Mouse (Mus musculus) embryonic fibroblast, embryonic 13.5 days (primary cell): ENCODE measurements around the gene Rngtt. TPM values are rescaled to one million over a fixed set of nuclear protein-coding genes. Genes with fewer than 3 reads are reported as not detected.
"Not testable (repeated sequence)": the region's sequence is repeated elsewhere in the genome, so short reads cannot be mapped to it uniquely, and the experiment has no call there.

Experiments
- H3K27ac ChIP-seq: 2 replicates; pipeline ENCODE4 v1.5.1; 2012; ENCODE audit warnings: low read length, control low read depth, inconsistent platforms; ENCODE audit not compliant: insufficient read depth
- H3K4me1 ChIP-seq: 2 replicates; pipeline ENCODE4 v1.6.1; 2011; ENCODE audit warnings: low read length; ENCODE audit not compliant: control insufficient read depth, insufficient read depth
- H3K4me3 ChIP-seq: 2 replicates; pipeline ENCODE4 v1.5.1; 2011; ENCODE audit warnings: mild to moderate bottlenecking, control low read depth, low read length; ENCODE audit not compliant: insufficient read depth
- CTCF ChIP-seq: IDR thresholded peaks from 2 replicates; pipeline ENCODE4 v1.5.1; 2011; ENCODE audit warnings: mild to moderate bottlenecking, control low read depth, low read length, moderate library complexity, borderline replicate concordance; ENCODE audit not compliant: insufficient read depth
- POLR2A ChIP-seq: IDR thresholded peaks from 2 replicates; pipeline ENCODE4 v1.6.1; 2011; ENCODE audit warnings: low read depth, mild to moderate bottlenecking, control low read depth, low read length, moderate library complexity
- polyA plus RNA-seq: library from polyadenylated mRNA; stranded (reverse); fragments of >200 nt; gene quantifications from 2 replicates; pipeline ENCODE4 v1.2.4, GENCODE M21; 2011; ENCODE audit warnings: low read depth; ENCODE audit not compliant: missing spikeins, insufficient read length

Rngtt gene
- polyA plus RNA-seq, 1 experiment = 30.7 TPM

DNA sequence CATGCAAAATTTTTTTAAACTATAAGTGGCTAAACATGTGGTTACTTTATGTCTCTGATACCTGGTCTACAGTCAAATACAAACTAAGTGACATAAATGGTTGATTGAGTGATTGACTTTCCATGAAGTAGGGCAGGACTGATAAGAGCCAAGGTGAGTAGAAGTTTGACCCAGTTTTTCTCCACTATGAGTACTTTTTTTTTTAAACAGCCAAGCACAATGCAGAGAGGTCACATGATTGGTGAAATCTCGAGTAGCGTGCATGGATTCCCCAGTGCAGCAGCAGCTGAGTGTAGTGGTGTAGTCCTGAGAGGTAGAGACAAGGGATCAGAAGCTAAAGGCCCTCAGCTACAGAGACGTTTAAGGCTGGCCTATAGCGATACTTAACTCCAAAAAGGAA, 118.7 kb downstream of the Rngtt start:
- H3K27ac ChIP-seq = no peak overlapping the region
- no peaks in the 10 kb centered on the region for H3K4me1 ChIP-seq
- no peak overlapping the region for H3K4me3 ChIP-seq
- TF ChIP-seq CTCF (no peak), POLR2A (no peak)

DNA sequence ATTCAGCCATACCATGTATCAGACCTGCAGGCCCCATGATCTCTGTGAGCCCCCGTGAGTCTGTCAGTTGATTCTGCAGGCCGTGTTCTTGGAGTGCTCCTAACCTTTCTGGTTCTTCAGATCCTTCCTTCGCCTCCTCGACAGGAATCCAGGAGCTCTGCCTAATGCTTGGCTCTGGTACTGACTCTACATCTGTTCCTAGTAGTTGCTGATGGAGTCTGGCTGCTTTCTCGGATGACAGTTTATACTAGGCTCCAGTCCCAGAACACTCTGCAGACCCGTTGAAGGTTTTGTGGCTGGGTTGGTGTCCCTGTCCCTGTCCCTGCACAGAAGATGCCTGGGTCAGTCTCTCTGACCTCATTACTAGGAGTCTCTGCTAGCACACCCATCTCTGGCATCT, 131.8 kb downstream of the Rngtt start:
- Histone ChIP-seq H3K4me3 (no peak overlapping the region), H3K4me1 (peaks cover 3% of the 10 kb centered on the region), H3K27ac (no peak overlapping the region)
- TF ChIP-seq POLR2A (no peak), CTCF (no peak)

DNA sequence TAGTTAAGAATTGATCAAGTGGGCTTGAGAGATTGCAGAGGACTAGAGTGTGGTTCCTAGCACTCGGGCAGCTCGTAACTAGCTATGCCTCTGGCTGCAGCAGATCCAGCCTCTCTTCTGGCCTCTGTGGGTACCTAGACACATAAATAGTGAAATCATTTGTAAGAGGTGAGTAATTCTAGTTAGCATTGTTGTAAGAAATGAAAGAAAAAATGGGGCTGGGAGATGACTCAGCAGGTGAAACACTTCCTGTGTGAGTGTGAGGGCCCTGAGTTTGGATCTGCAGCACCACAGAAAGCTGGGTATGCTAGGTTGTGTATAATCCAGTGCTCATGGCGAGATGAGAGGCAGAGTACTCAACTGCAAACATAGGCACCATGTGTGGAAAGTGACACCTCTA, 136.2 kb downstream of the Rngtt start:
- TF ChIP-seq CTCF = no peak
- no peak for TF ChIP-seq POLR2A
- Histone ChIP-seq H3K4me3 (no peak overlapping the region), H3K27ac (peak overlapping the region; percentile 45; the same call in 1 of the 2 replicates), H3K4me1 (peaks cover 3% of the 10 kb centered on the region)

DNA sequence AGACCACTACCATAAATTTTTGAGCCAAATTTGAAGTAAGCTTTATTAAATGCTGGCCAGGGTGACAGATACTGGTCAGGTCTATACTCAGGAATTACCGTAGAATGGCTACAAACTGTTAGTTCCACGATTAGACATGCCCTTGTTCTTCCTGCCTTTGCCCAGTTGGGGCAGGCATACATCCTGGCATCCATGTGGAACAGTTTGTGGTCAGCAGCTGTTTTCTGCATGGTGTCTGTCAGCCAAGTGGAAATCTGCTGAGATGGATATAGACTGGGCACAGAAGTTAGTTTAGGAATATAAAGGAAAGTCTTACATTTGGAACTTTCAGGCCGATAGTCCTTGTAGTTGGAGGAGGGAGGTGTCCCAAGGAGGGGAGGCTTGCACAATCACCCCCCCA, 136.8 kb downstream of the Rngtt start:
- H3K4me1 ChIP-seq = peaks cover 3% of the 10 kb centered on the region
- TF ChIP-seq CTCF = no peak
- TF ChIP-seq POLR2A = no peak
- no peak overlapping the region for H3K27ac ChIP-seq
- H3K4me3 ChIP-seq = no peak overlapping the region

DNA sequence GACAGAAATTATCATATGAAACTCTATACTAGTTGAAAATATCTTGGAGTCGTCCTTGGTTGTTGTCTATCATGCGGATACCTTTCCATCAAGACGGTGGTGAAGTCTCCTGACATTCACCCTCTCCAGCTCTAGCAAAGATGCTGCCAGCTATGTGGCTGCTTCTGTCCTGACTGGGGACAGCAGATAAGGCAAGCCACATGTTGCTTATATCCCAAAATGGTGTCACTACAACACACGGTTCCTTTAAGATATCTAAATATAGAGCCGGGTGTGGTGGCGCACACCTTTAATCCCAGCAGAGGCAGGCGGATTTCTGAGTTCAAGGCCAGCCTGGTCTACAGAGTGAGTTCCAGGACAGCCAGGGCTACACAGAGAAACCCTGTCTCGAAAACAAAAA, 140.2 kb downstream of the Rngtt start:
- H3K4me1 ChIP-seq, H3K4me3 ChIP-seq, H3K27ac ChIP-seq: not testable (repeated sequence)

DNA sequence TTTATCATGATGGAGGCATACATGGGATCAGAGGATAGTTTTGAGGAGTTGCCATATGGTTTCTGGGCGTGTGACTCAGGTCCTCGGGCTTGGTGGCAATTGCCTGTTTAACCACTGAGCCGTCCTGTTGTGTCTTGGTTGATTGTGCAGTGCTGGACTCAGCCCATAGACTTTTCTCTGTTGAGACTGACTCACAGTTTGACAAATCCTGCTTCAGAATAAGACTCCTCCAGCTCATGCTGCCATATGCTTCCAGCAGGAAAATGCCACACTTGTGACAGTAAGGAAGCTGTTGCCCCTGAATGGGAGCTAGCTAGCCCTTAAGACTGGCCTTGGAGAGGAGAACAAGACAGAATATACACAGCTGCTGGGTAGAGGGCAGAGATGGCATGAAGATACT, 149.7 kb downstream of the Rngtt start:
- H3K4me3 ChIP-seq = no peak overlapping the region
- TF ChIP-seq POLR2A (no peak), CTCF (no peak)
- H3K4me1 ChIP-seq = no peaks in the 10 kb centered on the region
- no peak overlapping the region for H3K27ac ChIP-seq

DNA sequence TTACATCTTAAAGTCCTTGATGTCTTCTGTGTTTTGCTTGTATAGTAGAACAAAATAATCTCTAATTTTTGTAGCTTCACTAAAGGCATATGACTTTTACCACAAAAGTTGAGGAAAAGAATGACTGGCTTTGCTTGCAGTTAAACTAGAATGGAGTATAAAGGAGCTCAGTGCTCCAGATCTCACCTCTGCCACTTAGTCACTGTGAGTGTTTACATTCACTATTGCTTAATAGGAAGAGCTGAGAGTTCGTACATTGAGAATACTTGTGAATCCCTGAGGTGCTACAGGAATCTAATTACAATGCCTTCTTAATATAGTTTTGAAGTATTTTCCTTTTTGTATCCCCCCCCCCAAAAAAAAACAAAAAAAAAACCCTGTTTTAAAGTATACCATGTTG, 154.3 kb downstream of the Rngtt start:
- no peak overlapping the region for H3K4me3 ChIP-seq
- no peak for TF ChIP-seq CTCF
- no peak overlapping the region for H3K27ac ChIP-seq
- H3K4me1 ChIP-seq = peaks cover 13% of the 10 kb centered on the region

DNA sequence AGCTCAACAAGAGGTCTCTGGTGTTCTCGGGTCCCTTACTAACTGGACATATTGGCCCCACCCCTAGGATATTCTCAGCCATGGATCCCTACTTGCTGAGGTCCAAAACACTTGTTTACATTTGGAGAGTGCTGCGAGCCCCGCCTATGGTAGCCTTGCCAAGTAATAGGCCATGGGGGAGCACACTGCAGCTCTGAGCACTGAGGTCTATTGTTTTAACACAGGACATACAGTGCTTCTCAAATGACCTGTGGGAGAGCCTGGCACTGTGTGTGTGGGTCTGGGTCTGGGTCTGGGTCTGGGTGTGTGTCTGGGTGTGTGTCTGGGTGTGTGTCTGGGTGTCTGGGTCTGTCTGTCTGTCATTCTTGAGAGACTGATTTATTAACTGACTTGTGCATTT, 155.8 kb downstream of the Rngtt start:
- TF ChIP-seq CTCF (no peak), POLR2A (no peak)
- Histone ChIP-seq H3K27ac (no peak overlapping the region), H3K4me1 (peaks cover 13% of the 10 kb centered on the region), H3K4me3 (no peak overlapping the region)

DNA sequence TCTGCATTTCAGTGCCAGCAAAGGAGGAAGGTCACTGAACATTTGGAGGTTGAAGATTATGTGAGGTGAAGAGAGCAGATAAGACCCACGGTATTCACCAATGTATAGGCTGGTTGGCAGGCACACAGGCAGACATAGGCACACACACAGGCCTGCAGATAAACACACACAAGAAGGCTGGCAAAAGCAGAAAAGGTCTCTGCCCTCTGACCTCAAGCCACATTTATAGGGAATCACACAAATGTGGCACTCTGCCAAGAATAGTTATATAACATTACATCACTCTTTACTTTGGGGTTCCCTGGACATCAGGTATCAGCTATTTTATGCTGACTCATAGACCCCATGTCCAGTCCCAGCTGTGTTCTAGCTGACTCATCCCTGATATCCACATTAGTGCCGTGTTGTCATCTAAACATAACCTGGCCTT, 156.9 kb downstream of the Rngtt start:
- Histone ChIP-seq H3K4me1 (peaks cover 13% of the 10 kb centered on the region), H3K4me3 (no peak overlapping the region), H3K27ac (peak overlapping the region; percentile 71)
- TF ChIP-seq POLR2A = no peak
- no peak for TF ChIP-seq CTCF

DNA sequence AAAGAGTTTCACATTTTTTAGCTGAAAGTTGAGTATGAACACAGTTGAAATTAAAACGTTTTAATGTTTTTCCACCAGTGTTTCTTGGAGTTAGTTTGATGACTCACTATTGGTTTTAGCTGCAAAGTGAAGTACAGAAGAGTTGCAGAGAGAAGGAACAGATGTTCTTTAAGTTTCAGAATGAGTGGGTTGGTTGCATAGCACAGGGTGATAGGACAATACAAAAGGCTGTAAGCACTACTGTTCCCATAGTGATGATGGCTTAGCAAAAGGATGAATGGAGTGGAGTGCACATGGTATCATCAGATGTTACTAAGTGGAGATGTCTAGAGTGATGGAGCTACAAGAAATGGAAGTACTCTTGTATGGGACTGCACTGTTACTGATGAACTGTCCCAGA, 157.5 kb downstream of the Rngtt start:
- Histone ChIP-seq H3K4me3 (no peak overlapping the region), H3K4me1 (peaks cover 13% of the 10 kb centered on the region), H3K27ac (no peak overlapping the region; the same call in 1 of the 2 replicates)
- no peak for TF ChIP-seq POLR2A
- no peak for TF ChIP-seq CTCF

DNA sequence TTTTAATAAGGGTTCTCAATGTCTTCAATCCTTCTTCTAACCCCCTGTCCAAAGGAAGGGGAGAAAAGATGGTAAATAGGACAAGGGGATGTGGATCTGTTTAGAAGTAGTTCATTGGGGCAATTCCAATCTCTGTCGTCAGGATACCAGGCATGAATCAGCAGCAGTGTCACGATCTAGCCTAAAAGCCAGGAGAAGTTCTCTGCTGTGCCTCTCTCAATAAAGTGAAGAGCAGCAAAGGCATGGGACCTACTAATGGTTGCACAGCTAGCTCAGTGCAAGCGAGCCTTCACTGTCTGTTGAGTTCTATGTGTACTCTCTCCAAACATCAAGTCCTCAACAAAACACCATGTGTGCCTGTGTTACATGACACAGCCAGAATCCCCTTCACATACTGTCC, 158.0 kb downstream of the Rngtt start:
- no peak overlapping the region for H3K27ac ChIP-seq
- TF ChIP-seq POLR2A (no peak), CTCF (no peak)
- peaks cover 13% of the 10 kb centered on the region for H3K4me1 ChIP-seq
- H3K4me3 ChIP-seq = no peak overlapping the region

DNA sequence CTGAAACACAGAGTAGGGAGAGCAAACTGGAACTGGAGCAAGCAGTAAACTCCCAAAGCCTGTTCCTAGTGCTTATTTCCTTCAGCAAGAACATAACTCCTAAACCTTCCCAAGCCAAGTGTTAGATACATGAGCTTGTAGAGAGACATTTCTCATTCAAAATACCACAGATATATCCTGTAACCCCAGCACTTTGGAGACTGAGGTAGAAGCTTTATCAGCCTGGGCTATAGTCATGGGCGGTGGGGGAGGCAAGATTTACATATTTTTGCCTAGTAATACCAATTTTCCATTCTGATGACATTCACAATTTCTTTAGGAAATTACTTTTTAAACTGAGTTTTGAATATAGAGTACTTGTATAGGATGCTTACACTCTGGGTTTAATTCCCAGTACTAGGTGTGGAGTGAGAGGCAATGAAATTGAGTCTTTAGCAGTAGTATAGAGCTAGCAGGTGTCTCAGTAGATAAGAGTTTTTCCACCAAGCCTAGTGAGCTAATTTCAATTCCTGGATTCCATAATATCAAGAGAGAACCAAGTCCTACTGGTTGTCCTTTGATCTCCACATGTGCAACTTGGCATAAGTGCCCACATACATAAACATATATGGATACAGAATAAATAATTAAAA, 160.7 kb downstream of the Rngtt start:
- Histone ChIP-seq H3K4me1 (peaks cover 13% of the 10 kb centered on the region), H3K4me3 (no peak overlapping the region), H3K27ac (no peak overlapping the region)
- no peak for TF ChIP-seq CTCF
